Mouse (Mus musculus) thymus, postnatal 10 days (tissue): ENCODE data around the gene Grcc10.

Source experiments
- DNase-seq, 2 experiments: peaks; one replicate each; pipeline ENCODE4 v3.0.0; 2021; ENCODE audit warnings: low spot score in 2 of 2

Gene Grcc10

DNA sequence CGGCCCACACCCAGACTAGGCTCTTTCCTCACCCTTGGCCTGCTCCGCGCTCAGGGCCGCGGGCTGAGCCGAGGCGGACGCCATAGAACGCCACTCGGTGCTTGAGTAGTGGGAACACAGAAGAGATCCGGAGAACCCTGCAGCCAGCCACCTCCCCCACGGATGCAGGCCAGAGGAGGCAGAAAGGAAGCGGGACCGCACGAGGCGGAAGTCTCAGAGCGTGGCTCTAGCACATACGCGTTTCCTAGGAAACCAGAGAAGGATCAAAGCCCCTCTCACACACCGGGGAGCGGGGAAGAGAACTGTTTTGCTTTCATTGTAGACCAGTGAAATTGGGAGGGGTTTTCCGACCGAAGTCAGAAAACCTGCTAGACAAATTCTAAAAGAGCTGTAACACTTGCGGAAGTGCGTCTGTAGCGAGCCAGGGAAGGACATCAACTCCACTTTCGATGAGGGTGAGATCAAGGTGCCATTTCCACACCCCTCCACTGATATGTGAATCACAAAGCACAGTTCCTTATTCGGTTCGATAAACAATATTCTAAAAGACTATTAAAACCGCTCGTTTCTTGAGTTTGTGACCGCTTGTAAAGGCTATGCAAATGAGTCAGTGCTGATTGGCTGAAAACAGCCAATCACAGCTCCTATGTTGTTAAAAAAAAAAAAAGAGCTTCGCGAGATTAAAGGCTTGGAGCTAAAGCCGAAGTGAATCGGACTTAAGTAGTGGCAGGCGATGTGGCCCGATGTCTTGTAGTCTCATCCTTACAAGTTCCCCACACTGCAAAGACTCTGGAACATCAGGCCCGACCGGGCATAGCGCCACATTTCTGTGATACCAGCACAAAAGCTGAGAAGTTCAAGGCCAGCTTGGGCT is at the start of gene Grcc10:
Grcc10 (minus strand) TSS at position 487 of the 874 bp plus-strand sequence.
- DNase-seq: peak; percentile 91 to 93

DNA sequence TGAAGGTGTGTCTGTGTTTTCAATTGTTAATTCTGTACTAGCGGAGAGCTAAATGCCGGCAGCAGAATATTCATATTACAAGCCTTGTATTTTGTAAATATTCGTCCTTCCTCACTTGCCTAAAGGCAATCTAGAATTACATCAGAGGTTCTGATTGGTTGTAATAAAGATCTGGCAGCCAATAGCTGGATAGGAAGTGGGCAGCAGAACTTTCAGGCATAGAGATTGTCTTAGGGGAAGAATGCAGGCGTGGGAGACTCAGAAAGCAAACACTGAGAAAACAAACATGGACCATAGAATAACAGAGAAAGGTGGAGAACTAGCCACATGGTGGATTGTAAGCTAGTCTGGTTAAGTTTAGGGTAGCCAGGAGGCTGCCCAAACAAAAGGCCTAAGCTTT is 48.9 kb upstream of the Grcc10 start:
- DNase-seq: no peak

DNA sequence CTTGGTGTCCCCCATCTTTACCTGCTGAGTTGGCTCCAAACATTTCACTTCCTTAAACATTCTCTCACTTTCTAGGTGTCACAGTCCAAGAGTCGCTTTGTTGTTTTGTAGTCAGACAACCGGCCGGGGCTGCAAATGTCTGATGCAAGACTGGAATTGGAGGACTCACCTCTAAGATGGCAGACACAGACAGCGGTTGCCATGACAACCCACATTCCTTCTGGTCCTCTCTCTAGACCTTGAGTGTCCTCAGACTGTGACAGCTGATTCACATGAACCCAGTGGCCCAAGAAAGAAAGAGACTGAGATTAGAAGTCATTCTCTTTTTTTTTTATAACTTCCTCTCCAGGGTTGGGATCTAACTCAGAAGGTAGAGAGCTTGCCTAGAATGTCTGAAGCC is 48.3 kb upstream of the Grcc10 start:
- no peak for DNase-seq

DNA sequence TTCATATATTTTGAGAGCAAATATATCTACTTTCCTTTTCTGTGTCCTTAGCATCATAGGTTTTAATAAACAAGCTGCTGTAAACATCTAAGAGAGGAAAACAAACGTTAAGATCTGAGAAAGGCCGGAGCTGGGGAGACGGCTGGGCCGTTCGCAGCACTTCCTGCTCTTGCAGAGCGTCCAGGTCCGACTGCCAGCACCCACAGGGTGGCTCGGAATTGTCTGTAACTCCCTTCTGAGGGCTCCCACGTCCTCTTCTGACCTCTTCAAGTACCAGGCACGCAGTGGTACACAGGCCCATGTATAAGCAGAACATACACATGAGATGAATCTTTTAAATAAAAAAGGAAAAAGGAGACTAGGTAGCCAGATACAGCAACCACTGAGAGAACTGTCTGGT is 46.5 kb upstream of the Grcc10 start:
- no peak for DNase-seq

DNA sequence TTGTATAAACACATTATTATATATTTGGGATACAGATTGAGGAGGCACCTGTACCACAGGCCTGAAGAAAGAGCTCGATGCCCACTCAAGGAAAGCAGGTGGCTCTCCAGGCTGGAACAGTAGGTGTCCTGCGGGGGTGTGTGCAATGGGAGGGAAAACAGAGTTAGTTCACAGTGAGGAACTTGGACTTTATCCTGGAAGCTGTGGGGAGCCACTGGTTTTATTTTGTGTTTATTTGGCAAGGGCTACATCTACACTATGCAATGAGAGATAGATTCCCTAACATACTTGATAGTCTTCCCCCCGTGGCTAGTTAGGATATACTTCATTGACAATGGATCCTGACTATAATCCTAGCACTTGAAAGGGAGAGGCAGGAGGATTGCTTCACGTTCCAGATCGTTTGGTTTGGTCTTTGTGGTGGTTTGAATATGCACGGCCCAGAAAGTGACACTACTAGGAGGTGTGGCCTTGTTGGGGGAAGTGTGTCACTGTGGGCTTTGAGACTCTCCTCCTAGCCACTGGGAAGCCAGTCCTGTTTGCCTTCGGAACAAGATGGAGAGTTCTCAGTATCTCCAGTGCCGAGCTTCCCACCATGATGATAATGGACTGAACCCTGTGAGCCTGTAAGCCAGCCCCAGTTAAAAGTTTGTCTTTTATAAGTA is 45.7 kb upstream of the Grcc10 start:
- DNase-seq: no peak

DNA sequence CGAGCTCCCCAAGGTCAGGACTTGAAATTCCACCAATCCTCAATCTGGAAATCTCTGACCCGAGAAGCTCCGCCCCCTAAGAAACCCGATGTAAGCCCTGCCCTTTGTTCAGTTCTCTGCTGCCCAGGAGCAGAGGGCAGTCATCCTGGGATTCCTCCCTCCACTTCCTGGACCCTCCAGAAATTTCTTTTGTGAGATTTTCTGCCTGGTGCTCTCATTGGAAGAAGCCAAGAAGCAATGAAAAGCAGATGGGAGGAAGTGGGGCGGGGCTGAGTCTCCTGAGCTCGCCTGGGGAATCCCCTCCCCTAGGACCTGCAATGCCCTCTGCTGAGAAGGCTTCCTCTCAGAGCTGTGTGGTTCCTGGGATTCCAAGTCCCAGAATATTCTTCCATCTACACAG is 41.3 kb upstream of the Grcc10 start:
- DNase-seq: peak; percentile 33 to 47

DNA sequence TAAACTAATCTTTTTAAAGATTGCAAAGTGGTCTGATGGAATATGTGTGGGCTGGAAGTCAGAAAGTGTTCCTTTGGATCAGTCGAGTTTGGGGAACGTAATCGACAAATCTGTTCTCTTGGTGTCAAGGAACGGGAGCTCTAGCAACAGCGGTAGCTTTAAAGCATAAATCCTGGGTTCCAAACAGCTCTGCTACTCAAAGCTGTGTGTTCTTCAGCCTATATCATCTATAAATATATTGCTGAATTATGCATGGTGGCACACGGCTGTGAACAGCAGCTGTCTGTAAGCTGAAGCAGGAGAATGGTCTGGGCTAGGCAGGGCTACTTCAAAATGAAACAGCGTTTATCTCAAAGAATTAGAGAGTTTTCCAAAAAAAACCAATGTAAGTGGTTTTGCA is 39.7 kb upstream of the Grcc10 start:
- DNase-seq: no peak

DNA sequence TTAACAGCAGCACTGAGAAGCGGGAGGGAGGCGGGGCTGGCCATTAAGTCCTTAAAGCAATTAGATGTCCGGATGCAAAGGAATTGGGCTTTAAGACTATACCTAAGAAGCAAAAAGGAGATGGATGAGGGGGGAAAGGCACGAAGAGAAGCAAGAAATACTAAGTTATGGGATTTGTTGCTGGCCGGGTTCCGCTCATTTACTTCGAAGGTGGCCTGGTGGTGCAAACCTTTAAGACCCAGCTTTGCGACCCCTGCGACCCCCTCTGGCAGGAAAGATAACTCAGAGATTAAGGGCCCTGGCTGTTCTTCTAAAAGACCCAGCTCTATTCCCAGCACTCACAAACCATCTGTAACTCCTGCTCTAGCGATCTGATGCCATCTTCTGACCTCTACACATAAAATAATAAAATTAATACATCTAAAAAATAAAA is 38.8 kb upstream of the Grcc10 start:
- no peak for DNase-seq

DNA sequence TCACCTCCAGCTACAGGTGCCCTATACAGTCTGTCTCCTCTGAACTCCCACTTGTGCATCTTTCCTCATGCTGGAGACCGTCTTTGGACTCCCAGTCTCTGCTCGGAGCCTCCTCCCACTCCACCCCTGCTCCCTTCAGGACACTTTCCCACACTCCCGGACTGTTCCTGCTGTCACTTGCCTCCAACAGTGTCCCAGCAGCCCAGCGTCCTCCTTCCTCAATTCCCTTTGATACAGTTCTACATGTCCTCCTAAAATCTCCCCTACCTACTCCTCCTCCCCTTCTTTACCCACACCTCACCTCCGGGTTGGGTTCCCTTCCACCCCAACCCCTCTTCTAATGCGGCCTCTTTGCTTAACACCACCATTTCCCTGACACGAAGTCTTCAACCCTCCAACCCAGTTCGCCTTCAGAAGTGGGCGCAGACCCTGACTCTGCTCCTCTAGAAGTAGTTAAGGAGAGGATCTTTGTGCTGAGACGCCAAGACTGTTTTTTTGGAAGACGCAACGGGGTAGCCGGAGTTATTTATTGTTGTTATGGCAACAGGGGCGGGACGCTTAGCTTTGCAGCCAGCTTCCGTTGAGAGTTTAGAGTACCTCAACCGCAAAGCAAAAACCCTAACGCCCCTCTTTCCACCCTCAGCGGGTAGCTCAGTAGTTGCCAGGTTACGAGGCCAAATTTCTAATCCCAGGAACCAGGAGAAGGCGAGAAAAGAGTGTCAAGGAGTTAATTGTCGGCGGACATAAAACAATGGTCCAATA is 38.2 kb upstream of the Grcc10 start, which contains the start of gene Lrrc23:
Lrrc23 (minus strand) TSS at position 506 of the 762 bp plus-strand sequence.
- DNase-seq: peak; percentile 71

DNA sequence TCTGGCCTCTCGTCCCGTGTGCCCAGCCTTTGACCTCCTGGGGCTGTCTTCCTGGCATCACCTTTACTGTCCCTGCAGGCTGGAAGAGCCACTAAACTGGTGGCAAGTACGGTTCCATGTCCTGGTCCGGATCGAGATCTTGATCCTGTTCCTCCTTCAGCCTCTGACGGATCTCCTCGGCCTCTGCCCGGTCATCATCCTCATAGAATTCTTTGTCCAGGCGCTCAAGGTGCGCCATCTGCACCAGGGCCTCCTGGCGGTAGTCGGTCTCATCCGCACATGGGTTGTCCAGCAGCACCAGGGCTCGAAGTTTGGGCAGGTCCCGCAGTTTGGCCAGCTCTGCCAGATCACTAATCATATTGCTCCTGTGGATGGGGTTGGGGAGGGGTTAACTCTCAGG is 29.3 kb upstream of the Grcc10 start:
- no peak for DNase-seq

DNA sequence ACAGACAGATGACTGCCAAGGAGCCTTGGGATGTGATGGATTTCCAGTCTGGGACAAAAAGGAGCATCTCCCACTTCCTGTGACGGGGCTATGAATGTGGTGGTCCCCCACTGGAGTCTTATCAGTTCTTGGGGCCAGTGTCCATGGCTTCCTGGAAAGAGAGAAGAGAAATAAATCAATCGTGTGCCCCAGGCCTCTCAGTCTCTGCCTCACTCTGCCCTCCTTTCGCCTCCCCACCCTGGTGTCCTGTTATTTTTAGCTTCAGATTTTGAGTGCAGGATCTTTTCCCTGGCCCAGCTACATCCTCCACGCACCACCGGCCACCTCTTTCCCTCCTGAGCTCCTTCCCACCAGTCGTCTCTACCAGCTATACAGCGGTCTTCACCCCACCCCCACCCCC is 28.8 kb upstream of the Grcc10 start:
- DNase-seq: no peak

DNA sequence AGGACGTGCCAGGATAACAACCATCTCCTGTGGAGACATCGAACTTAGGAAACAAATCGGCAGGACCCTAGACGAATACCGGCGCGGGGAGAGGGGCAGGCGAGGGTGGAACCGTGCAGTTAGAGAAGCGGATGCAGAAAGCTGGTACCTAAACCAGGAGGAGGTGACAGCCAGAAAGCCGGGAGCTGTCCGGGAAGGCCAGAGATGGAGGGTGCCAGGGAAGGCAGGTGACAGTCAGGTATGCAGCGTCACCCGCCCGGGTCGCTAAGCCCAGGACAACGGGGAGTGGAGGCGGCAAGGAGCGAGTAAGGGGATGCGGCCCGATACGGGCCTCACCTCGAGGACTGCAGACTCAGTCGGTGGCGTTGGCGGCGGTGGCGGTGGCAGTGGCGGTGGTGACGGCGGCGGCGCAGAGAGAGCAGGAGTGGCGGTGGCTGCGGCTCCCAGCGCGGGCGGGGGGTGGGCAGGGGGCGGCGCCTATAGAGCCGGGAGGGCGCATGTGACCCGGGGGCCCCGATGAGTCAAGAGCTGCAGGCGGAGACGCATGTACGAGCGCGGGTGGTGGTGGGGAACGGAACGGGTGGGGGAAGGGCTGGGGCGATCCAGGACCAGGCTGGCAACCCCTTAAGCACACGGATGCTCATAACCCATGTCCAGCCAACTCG is 28.1 kb upstream of the Grcc10 start, which contains the start of gene Eno2:
Eno2 (minus strand) TSS at position 573 of the 665 bp plus-strand sequence.
- DNase-seq: peak; percentile 60 to 67

DNA sequence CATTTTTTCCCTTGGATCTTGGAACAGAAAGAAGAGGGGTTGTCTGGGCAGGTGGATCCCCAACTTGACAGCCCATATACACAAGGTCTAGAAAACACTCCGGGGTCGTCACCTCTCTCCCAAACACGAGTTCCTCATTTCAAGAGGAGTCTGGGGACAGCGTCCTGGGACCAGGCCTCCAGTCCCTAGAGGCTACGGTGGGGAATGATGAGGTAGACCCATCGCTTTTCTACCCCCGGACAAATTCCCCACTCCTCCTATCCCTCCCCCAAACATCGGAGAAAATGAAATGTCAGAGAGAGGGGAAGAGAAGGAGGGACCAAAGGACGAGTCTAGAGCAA is 27.5 kb upstream of the Grcc10 start:
- no peak for DNase-seq

DNA sequence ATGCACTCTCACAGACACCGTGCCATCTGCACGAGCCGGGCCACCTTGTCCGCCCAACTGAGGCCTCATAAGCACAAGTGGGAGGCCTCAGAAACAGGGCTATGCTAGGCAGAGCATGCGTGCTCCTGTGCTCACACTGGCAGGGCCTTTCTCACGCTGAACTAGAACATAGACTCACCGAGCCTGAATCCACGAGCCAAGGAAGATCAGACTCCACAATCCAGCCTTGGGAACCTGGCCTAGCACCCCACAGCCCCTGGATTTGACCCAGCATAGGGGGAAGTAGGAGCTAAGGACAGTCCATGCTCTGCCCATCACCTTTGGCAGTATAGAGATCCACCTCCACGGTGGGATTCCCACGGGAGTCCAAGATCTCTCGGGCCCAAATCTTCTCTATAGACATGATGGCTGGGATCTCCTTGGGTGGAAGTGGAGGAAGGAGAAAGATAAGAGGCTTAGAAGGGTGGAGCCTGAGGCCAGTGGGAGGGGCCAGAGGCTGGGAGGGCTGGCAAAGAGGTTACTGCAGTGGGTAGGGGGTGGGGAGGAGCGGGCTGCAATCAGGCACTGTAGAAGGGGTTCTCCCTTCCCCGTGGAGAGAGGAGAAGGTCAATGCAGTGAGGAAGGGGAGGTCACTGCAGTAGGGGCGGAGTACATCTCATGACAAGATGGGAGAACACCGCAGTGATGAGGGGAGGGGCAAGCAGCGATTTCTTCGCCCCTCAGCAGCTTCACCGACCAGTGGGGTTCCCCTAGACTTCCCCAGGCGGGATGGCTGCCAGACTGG is 26.9 kb upstream of the Grcc10 start:
- no peak for DNase-seq

DNA sequence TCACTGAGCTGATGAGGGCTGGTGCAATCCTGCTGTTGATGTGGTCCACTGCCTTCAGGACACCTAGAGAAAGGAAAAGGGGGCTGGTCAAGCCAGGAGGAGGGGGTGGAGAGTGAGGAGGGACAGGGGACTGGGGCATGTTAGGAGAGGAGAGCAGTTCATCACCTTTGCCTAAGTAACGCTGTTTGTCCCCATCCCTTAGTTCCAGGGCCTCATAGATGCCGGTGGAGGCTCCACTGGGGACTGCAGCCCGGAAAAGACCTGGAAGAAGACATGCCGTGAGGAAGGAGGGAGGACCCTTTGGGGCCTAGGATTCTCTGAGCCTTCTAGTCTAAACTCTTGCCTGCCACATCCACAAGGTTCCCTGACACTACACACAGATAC is 26.4 kb upstream of the Grcc10 start:
- DNase-seq: no peak

DNA sequence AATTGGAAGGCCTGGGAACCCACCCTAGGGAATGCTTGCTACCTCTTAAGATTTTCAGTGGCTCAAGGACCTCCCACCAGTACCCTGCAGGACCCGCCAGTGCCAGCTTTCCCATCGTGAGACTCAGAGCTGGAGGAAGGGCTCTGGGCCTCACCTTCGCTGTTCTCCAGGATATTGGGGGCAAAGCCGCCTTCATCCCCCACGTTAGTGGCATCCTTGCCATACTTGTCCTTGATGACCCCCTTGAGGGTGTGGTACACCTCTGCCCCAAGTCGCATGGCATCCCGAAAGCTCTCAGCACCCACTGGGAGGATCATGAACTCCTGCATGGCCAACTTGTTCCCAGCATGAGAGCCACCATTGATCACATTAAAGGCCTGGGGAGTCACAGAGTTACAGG is 24.8 kb upstream of the Grcc10 start:
- no peak for DNase-seq

DNA sequence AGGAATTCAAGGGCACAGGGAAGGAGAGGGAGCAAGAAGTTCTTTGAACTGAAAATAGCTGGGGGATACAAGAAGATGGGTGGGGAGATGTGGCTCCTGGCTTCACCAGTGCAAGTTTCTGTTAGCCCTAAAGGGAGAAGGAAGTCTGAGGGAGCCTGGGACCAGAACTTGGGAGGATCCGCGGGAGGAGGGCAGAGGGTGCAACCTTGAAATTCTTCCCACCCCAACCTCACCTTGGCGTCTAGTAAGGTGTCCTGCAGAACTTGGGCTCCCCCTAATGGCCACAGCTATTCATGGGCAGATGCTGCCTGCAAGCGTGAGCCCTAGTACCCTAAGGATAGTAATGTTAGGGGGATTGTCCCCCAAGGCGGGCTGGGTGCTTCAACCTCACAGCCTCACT is 18.1 kb upstream of the Grcc10 start:
- DNase-seq: peak; percentile 77 to 92

DNA sequence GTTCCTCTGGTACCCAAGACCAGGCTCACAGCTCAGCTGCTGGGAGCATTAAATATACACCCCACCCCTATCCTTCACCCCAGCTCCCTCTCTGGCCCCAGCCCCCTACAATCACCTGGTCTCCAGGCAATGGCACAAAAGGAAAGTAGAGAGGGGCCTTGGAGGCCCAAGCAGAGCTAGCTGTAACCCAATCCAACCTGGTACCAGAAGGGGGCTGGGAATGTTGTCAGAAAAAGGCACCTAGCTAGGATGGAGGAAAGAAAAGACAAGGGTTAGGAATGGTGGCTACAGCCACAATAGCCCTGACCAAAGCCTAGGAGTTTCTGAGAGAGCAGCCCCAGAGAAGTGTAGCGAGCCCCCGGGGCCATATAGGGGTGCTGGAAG is 17.7 kb upstream of the Grcc10 start:
- DNase-seq: no peak

DNA sequence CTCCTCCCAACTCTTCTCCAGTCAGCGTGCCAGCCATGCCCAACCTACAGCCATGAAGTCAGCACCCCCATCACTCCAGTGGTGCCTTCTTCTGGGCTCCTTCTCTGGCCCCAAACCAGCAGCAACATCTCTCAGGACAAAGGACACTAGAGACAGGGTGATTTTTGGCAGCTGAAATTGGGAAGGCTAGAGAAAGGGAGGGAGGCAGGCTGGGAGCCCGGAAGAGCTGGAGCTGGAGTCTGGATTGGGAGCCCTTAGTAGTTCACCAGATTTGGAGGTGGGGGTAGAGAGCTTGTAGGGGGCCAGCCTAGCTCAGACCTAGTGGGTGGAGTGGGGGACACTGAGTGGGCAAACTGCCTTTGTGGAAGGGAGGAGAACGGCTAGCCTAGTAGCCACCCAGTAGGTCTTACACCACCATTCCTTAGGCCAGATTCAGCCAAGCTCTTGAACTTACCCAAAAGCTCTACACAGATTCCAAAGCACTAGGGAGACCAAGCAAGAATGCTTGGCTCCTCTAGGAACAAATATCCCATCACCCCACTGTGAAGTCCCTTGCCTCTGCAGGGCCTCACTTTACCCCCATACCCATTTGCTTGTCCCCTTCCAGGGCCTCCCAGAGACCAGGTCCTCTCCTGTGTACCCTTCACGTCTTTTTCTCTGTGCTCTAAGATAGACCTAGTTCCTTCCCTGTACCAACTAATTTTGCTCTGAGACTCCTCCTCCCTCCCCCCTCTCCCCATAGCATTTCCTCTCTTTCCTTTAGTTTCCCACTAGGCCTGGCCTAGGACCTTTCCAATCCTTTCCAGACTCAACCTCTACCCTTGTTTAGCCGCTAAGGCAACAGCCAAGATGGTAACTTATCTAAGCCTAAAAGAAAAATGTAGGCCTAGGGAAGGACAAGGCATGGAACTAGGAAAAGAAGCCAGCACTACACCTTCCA is 17.0 kb upstream of the Grcc10 start:
- no peak for DNase-seq

DNA sequence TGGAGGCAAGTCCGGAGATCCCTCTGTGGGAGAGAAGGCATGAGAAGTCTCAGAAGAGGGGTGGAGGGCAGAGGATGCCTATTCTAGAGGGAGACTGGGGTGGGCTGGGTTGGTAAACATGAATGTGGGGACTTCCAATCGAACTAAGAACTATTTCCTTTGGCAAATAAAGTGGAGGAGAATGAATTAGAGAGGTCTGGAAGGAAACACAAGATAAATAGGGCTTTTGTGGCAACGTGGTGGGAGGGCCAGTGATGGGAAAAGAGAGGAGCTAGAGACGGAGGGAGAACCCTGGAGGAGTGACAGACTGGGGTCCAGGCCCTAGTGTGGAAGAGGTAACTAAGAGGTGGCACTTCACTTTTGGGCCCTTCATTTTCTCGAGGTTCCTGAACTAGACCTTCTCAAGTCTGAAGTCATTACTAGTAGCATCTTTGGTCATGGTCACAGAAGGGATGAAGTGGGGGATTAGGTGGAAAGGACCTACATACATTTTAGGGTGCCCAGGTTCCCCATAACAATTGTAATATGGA is 16.2 kb upstream of the Grcc10 start:
- DNase-seq: no peak
